Mouse (Mus musculus): Measurements from ENCODE around the gene Myo3b. TPM values are rescaled to one million over a fixed set of nuclear protein-coding genes. Genes with fewer than 3 reads are reported as not detected.
"Not testable (repeated sequence)": the region's sequence is repeated elsewhere in the genome, so short reads cannot be mapped to it uniquely, and the experiment has no call there.

Gene Myo3b
- polyA plus RNA-seq (2015; fragmentation: Nextera tagmentation; extraction: Ambion mirVana): 0.07 TPM in 1 of 2 replicates, not detected in the other

DNA sequence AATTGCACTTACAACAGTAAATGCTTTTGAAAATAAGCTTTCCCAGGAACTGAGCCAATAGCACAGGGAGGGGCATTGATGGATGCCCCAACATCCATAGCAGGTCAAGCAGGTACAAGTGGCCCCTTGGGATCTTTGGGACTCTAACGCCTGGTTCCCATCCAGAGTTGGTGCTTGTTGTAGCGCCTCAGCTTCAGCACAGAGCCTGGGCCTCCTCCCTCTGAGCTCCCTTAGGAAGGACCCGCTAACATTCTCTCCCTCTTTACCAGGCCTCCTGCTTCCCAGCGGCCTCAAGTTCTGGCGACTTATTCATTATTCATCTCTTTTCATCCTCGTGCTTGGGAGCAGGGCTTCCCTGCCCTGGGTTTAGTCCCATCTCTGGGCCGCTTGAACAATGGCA is at the start of gene Myo3b:
TSS of gene Myo3b (plus strand) at position 375 of the 400 bp plus-strand sequence.
- H3K9ac ChIP-seq: no peak within 1 kb of the TSS
- ATAC-seq (ENCODE audit: insufficient number of reproducible peaks, insufficient read depth, low FRiP score, low TSS enrichment, low read depth): no peak
- H3K36me3 ChIP-seq: no peaks in the 10 kb centered on the region
- H3K27ac ChIP-seq: no peak within 1 kb of the TSS
- no peaks in the 10 kb centered on the region for H3K9me3 ChIP-seq
- 0 out of 2 replicates have a peak within 1 kb of the TSS, but pooled peaks have one; percentile 11 for H3K4me2 ChIP-seq
- no peaks in the 10 kb centered on the region for H3K27me3 ChIP-seq
- peaks cover 8% of the 10 kb centered on the region; the same call in 1 of the 2 replicates for H3K4me1 ChIP-seq
- no peak within 1 kb of the TSS for H3K4me3 ChIP-seq
- whole genome bisulfite sequencing: 14% methylated on average over 7 of the region's 7 CpGs

DNA sequence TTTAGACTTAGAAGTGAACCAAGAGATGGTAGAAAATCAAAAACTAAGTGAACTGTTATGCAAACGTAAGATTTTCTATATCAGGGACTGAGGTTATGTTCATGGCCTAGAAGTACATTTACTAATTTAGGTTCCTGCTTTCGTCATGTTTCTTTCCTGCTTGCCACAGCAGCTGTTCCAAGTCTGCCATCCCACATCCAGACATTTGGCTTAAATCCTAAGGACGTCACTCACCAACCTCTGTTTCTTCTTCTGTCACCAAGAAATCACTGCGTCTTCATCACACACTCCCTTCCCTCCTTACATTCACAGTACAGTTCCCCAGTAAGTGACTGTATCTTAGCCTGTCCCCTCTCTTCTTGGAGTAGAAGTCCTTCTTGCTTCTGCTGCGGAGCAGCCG is 49.7 kb upstream of the Myo3b start:
- Histone ChIP-seq H3K4me3 (no peak overlapping the region), H3K9ac (no peak overlapping the region), H3K9me3 (no peaks in the 10 kb centered on the region), H3K27ac (no peak overlapping the region), H3K4me2 (no peak overlapping the region), H3K36me3 (peaks cover 49% of the 10 kb centered on the region), H3K4me1 (no peaks in the 10 kb centered on the region), H3K27me3 (no peaks in the 10 kb centered on the region)
- 93% methylated on average over 6 of the region's 6 CpGs for WGBS
- no peak for ATAC-seq (ENCODE audit: insufficient number of reproducible peaks, insufficient read depth, low FRiP score, low TSS enrichment, low read depth)

DNA sequence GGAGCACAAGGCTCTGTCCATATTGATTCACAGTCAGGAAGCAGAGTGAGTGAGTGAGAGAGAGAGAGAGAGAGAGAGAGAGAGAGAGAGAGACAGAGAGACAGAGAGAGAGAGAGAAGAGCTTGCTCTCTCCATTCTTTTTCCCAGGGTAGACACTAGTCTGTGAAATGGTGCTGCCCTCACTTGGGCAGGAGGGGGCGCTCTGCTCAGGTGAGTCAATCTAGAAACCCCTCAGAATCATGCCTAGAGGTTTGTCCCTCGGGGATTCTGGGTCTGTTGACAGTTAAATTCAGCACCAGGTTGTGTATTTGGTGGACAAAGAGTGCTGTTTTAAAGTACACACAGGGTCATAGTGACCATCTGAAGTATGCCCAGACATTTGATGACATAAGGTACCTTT is 48.3 kb upstream of the Myo3b start:
- H3K27me3 ChIP-seq: no peaks in the 10 kb centered on the region
- WGBS: 52% methylated on average over 2 of the region's 2 CpGs
- no peak for ATAC-seq (ENCODE audit: insufficient number of reproducible peaks, insufficient read depth, low FRiP score, low TSS enrichment, low read depth)
- no peaks in the 10 kb centered on the region for H3K9me3 ChIP-seq
- no peak overlapping the region for H3K9ac ChIP-seq
- no peak overlapping the region for H3K4me2 ChIP-seq
- H3K27ac ChIP-seq: no peak overlapping the region
- H3K36me3 ChIP-seq: peaks cover 51% of the 10 kb centered on the region
- no peak overlapping the region for H3K4me3 ChIP-seq
- no peaks in the 10 kb centered on the region for H3K4me1 ChIP-seq

DNA sequence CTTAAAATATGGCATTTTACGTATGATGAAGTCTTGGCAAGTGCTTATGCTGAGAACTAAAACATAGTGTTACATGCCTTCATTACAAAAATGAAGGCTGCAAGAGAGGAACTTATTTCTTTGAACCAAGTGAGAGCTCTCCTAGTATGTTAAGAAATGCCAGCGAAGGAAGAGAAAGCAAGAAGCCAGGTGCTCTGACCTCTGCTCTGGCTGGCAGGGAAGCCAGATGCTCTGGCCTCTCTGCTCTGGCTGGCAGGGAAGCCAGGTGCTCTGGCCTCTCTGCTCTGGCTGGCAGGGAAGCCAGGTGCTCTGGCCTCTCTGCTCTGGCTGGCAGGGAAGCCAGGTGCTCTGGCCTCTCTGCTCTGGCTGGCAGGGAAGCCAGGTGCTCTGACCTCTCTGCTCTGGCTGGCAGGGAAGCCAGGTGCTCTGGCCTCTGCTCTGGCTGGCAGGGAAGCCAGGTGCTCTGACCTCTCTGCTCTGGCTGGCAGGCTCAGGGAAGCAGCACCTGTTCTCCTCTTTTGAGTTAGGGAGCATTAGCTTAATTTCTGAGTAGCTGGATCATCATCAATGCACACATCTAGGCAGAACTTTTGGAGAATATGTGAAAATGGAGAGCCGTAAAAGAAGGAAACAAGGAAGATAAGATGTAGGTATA is 44.7 kb upstream of the Myo3b start:
- not testable (repeated sequence) for ATAC-seq (ENCODE audit: insufficient number of reproducible peaks, insufficient read depth, low FRiP score, low TSS enrichment, low read depth)
- WGBS: 94% methylated on average over 3 of the region's 3 CpGs
- peaks cover 55% of the 10 kb centered on the region for H3K36me3 ChIP-seq

DNA sequence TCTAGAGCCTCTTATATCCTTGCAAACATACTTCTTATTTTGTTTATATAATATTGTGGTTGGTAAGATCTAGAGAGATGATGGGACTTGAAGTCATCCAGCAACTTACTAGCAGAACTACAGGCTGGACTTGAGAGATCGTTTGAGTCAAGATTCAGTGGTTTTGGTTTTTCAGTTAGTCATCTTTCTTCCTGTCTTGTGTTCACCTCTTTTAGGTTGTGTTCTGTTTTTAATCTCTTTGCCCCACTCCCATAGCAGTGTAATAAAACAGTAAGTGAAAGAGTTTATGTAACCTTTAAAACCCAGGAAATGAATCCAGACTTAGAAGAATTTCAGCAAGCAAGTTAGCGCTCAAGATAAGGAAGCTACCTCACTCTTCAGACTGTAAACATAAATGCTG is 44.1 kb upstream of the Myo3b start:
- Histone ChIP-seq H3K36me3 (peaks cover 49% of the 10 kb centered on the region), H3K9me3 (no peaks in the 10 kb centered on the region), H3K27me3 (no peaks in the 10 kb centered on the region), H3K4me1 (no peaks in the 10 kb centered on the region), H3K4me2 (no peak overlapping the region), H3K9ac (no peak overlapping the region), H3K27ac (no peak overlapping the region), H3K4me3 (no peak overlapping the region)
- ATAC-seq (ENCODE audit: insufficient number of reproducible peaks, insufficient read depth, low FRiP score, low TSS enrichment, low read depth): no peak
- whole genome bisulfite sequencing: 83% methylated on average over 2 of the region's 2 CpGs

More for the DNA sequence above, 44.7 kb upstream of the Myo3b start:
- not testable (repeated sequence) for H3K4me2 ChIP-seq, H3K9ac ChIP-seq, H3K9me3 ChIP-seq, H3K4me1 ChIP-seq, H3K4me3 ChIP-seq, H3K27me3 ChIP-seq, H3K27ac ChIP-seq

DNA sequence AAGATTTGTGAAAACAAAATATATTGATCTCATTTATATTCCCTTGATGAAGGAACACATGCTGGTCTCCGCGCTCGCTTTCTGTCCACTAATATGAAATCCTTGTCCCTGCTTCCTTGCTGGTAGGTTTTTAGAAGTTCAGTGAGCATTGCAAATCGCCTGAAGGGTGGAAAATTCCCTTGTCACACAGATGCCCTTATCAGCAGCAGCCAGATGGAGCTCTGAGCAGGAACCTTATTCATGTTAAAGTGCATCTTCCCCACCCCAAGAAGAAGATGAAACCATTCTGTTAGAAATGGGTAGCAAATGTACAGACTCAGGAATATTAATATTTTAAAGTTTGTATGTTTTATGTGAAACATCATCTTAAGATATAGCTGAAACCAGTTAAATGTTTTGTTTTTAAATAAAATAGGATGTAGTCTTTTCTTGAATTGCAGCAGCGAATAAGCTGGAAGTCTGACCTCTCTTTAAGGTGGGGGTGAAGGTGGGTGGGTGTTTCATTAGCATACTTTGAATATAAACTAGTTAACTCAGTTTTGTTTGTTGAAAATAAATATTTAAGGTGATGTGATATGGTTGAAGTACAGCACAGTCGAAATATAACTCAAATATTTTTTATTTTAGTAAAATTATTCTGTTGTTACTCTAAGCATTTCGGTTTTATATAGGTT is 39.7 kb upstream of the Myo3b start:
- no peak overlapping the region for H3K27ac ChIP-seq
- H3K4me2 ChIP-seq: no peak overlapping the region
- H3K27me3 ChIP-seq: no peaks in the 10 kb centered on the region
- no peak overlapping the region for H3K9ac ChIP-seq
- 88% methylated on average over 7 of the region's 7 CpGs for WGBS
- no peak overlapping the region for H3K4me3 ChIP-seq
- H3K4me1 ChIP-seq: no peaks in the 10 kb centered on the region
- H3K36me3 ChIP-seq: peaks cover 47% of the 10 kb centered on the region
- no peak for ATAC-seq (ENCODE audit: insufficient number of reproducible peaks, insufficient read depth, low FRiP score, low TSS enrichment, low read depth)
- H3K9me3 ChIP-seq: no peaks in the 10 kb centered on the region

DNA sequence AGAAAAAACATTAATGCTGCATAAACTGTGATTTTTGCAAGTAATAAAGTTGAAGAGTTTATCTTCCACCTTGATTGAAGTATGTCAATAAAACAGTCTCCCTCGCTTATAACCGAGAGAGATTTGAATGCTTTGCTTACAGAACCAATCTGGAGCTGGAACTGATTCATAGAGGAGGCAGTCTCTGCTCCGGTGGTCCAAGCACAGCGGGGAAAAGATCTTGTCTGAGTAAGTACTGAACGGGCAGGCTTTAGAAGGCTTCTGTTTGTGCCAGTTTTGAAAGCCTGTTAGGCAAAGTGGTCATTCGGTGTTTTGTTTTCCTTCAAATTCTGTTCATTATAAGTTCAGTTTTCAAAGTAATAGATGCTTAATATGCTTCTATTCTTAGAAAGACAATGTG is 38.6 kb upstream of the Myo3b start:
- Histone ChIP-seq H3K4me2 (no peak overlapping the region), H3K9ac (no peak overlapping the region), H3K27me3 (no peaks in the 10 kb centered on the region), H3K36me3 (peaks cover 41% of the 10 kb centered on the region), H3K4me3 (no peak overlapping the region), H3K4me1 (no peaks in the 10 kb centered on the region), H3K27ac (no peak overlapping the region), H3K9me3 (no peaks in the 10 kb centered on the region)
- WGBS: 87% methylated on average over 6 of the region's 6 CpGs
- no peak for ATAC-seq (ENCODE audit: insufficient number of reproducible peaks, insufficient read depth, low FRiP score, low TSS enrichment, low read depth)

DNA sequence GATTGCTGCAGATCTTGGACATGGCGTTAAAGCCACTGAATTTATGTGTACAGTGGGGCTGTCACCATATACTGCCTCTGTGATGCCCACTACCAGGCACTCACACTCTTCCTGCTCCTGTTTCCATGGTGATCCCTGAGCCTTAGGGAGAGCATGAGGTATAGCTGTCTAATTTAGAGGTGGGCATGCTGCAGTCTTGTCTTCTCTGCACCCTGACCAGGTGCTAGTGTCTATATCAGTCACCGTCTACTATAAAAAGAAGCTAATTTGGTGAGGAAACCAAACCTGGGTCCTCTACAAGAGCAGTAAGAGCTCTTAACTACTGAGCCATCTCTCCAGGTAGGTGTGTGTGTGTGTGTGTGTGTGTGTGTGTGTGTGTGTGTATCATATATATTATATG is 32.4 kb upstream of the Myo3b start:
- WGBS: 94% methylated on average over 2 of the region's 2 CpGs

DNA sequence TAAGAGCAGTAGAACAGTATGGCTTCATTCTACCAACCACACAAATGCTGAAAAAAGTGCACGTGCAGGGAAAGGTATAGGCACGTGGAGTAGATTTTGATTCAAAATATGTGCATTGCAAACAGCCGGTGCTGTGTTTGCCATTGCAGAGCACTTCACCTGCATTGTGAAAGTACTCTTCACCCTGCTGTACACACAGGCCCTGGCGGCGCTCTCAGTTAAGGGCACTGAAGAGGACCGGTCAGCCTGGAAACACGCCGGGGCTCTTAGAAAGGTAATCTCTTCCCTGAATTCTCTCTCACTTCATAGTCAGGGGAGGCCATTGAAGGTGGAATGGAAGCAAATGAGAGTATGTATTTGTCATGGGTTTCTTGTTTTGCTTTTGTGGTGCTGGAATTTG is 26.0 kb upstream of the Myo3b start:
- 95% methylated on average over 8 of the region's 8 CpGs for WGBS
- Histone ChIP-seq H3K4me2 (no peak overlapping the region), H3K27me3 (no peaks in the 10 kb centered on the region)

More for the DNA sequence above, 32.4 kb upstream of the Myo3b start:
- Histone ChIP-seq H3K9ac (no peak overlapping the region), H3K27me3 (no peaks in the 10 kb centered on the region), H3K36me3 (peaks cover 44% of the 10 kb centered on the region), H3K9me3 (no peaks in the 10 kb centered on the region), H3K27ac (no peak overlapping the region), H3K4me2 (no peak overlapping the region), H3K4me1 (no peaks in the 10 kb centered on the region), H3K4me3 (no peak overlapping the region)
- ATAC-seq (ENCODE audit: insufficient number of reproducible peaks, insufficient read depth, low FRiP score, low TSS enrichment, low read depth): no peak

DNA sequence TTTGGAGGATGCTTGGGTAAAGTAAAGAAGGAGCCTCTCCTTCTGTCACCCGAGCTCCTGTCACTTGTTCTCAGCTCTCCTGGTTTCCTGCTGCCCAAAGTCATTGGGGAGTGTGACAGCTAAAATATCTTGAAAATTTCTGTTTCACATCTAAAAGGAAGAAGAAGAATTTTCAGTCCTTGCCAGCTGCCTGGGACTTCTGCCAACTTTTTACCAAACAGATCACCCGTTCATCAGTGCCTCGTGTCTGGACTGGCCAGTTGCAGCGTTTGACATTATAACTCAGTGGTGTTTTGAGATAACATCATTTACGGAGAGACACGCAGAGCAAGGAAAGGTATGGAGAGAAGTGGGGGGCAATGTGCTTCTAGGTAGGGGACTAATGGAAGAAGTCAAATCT is 20.7 kb upstream of the Myo3b start:
- no peak for ATAC-seq (ENCODE audit: insufficient number of reproducible peaks, insufficient read depth, low FRiP score, low TSS enrichment, low read depth)
- Histone ChIP-seq H3K36me3 (peaks cover 59% of the 10 kb centered on the region), H3K27ac (no peak overlapping the region), H3K9ac (no peak overlapping the region), H3K4me2 (no peak overlapping the region), H3K4me3 (no peak overlapping the region), H3K27me3 (no peaks in the 10 kb centered on the region), H3K9me3 (no peaks in the 10 kb centered on the region), H3K4me1 (no peaks in the 10 kb centered on the region)
- 70% methylated on average over 6 of the region's 6 CpGs for WGBS

More for the DNA sequence above, 26.0 kb upstream of the Myo3b start:
- Histone ChIP-seq H3K9ac (no peak overlapping the region), H3K4me3 (no peak overlapping the region), H3K36me3 (peaks cover 45% of the 10 kb centered on the region), H3K9me3 (no peaks in the 10 kb centered on the region), H3K27ac (no peak overlapping the region), H3K4me1 (no peaks in the 10 kb centered on the region)
- ATAC-seq (ENCODE audit: insufficient number of reproducible peaks, insufficient read depth, low FRiP score, low TSS enrichment, low read depth): no peak

DNA sequence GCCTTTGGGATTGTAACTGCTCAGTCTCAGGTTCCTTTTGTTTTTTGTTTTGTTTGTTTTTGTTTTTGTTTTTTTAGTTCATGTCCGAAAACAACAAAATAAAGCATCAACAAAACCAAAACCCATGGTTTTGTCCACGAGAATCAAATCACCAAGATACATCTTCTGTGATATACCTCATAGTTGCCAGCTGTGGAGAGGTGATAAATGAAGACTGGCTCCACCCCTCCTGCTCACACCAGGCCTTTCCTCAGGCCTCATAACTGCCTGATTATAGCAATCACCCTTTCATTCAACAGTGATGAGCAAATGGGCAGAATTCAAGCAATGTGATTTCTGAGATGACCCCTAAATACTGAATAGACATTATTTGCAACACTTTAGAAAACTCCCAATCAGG is 14.5 kb upstream of the Myo3b start:
- no peak for ATAC-seq (ENCODE audit: insufficient number of reproducible peaks, insufficient read depth, low FRiP score, low TSS enrichment, low read depth)
- Histone ChIP-seq H3K9me3 (peaks cover 10% of the 10 kb centered on the region), H3K4me2 (no peak overlapping the region), H3K27me3 (no peaks in the 10 kb centered on the region), H3K9ac (no peak overlapping the region), H3K27ac (no peak overlapping the region), H3K4me1 (no peaks in the 10 kb centered on the region), H3K4me3 (no peak overlapping the region), H3K36me3 (peaks cover 40% of the 10 kb centered on the region)
- 91% methylated on average over 2 of the region's 2 CpGs for WGBS

DNA sequence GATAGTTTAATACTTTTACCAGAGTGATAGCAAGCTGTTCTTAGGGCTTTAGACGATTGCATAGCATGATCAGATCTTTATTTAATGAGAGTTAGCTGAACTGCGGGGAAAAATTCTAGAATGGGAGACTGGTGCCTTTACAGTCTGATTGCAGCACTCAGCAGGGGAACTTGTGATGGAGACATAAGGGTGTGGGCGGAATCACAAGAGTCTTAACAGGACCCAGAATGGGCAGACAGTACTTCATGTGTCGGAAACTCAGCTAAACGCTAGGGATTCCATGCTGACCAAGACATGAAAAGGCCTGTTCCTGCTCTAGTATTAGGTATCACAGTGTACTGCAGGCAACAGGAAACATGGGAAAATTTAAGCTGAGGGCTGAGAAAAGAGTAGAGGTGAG is 13.2 kb upstream of the Myo3b start:
- Histone ChIP-seq H3K4me1 (no peaks in the 10 kb centered on the region), H3K36me3 (peaks cover 34% of the 10 kb centered on the region), H3K9ac (no peak overlapping the region), H3K27me3 (no peaks in the 10 kb centered on the region), H3K9me3 (peaks cover 13% of the 10 kb centered on the region), H3K4me2 (no peak overlapping the region), H3K27ac (no peak overlapping the region), H3K4me3 (no peak overlapping the region)
- ATAC-seq (ENCODE audit: insufficient number of reproducible peaks, insufficient read depth, low FRiP score, low TSS enrichment, low read depth): no peak
- WGBS: 91% methylated on average over 5 of the region's 5 CpGs
